Mouse (Mus musculus) spleen, embryonic (tissue): ENCODE data around the gene Elp5.
"Not testable (repeated sequence)": the region's sequence is repeated elsewhere in the genome, so short reads cannot be mapped to it uniquely, and the experiment has no call there.

Experiments used
- CTCF ChIA-PET: fragments of 350-600 bp; sonication (Branson Sonifier 250); formaldehyde crosslinking; loops from one replicate; lab custom pipeline; 2022; lab: Charles Lee

Gene Elp5

DNA sequence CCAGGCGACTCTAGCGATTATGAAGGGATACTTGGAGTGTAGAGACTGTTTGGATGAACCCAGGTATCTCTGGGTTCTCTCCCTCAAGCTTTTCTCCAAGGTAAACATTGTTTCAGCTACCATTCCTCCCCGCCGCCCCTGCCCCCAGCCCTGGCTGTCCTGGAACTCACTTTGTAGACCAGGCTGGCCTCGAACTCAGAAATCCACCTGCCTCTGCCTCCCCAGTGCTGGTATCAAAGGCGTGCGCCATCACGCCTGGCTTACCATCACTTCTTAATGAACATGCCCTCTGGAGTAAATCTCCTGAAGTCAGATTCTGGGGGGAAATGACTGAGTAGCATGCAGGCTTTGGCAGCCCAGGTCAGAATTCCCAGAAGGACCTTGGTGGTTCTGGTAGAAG is at the start of gene Elp5:
TSS of gene Elp5 (minus strand) at position 293 of the 400 bp plus-strand sequence.
- CTCF ChIA-PET = interaction anchor here (1.2 kb wide), 1 partner anchor 21 kb away, joined by 3 read pairs; no protein-coding TSS in a partner anchor

GRCm38 (mm10) chr11:70031321-70031670 is 49.0 kb upstream of the Elp5 start:
- CTCF ChIA-PET = no interaction called here

DNA sequence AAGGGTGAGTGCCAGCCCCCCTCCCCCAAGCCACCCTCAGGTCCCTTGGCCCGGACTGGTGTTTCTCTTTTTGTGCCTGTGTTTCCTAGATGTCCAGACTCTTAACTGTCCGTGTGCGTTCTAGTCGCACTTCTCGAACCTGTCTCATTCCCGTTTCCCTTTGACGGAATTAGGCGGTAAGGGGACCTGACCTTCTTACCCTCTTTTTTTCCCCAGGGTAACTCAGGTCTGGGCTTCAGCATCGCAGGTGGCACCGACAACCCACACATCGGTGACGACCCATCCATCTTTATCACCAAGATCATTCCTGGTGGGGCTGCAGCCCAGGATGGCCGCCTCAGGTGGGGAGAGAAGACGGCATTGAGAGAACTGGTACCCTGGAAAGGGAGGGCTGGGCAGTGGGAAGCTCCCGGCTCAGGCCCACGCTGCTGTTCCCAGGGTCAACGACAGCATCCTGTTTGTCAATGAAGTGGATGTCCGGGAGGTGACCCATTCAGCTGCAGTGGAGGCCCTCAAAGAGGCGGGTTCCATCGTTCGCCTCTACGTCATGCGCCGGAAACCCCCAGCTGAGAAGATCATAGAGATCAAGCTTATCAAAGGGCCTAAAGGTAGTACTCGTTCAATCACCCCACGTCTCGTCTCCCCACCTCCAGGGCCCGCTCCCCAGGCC is 48.5 kb upstream of the Elp5 start:
- CTCF ChIA-PET = no interaction called here

DNA sequence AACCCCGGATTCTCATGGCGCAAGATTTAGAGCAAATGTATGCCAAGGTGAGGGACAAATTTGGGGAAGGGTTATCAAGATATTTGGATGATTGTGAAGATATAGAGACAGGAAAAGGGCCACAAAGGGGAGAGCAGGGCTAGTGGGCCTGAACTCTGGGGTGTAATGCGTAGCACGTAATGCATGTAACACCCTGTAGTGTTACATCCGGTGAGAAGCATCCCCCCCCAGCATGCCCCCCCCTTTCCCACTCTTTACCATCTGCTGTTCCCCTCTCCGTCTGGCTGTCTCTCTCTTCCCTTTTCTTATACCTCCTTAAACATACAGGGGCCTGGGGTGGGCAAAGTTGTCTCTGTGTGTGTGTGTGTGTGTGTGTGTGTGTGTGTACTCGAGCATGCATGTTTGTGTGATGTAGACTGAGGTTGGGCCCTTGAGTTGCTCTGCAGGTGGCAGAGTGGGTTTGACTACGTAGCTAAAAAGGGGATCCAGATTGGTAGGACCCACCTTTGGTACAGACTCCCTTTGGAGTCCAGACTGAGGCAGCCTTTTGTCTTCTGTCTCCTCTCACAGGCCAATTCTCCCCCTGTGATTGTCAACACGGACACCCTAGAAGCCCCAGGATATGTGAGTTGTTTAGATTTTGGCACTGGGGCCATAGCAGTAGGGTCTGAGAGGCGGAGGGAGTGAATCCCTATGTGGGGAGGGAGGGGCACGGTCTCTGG is 47.7 kb upstream of the Elp5 start:
- CTCF ChIA-PET = no interaction called here

GRCm38 (mm10) chr11:70029130-70029801 is 46.9 kb upstream of the Elp5 start:
- CTCF ChIA-PET = no interaction called here

DNA sequence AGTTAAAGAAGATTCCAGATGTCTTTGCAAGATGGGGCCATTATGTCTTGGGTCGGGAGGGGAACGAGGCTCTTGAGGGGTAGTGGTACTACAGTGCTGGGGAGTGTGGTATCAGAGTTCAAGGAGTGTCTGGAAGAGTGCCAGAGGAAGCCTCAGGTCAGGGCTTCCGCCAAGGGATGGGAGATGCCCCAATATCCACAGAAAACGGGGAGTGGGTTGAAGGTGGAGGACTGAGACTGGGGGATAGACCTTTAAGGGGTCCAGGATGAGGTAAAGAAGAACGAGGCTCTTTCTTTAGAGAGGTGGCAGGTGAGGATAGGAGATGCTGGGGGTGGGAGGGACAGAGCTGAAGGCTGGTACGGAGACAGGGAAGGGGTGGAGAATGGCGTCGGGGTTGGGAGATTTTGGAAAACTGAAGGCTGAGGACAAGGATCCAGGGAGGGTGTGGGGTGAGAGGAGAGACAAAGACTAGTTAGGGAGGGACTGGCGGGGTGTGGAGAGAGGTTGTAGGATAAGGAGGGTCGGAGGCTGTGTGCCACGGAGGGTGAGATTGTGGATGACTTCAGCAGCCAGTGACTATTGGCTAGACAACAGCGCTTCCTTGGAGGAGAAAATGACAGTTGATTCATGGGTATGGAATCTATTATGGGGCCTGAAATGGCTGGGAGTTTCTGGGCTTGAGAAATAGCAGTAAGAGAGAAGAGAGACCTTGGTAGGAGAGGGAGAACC is 46.2 kb upstream of the Elp5 start:
- CTCF ChIA-PET = interaction anchor here (0.5 to 0.7 kb wide), 2 partner anchors 37 to 725 kb away, joined by 4 read pairs; no protein-coding TSS in a partner anchor

DNA sequence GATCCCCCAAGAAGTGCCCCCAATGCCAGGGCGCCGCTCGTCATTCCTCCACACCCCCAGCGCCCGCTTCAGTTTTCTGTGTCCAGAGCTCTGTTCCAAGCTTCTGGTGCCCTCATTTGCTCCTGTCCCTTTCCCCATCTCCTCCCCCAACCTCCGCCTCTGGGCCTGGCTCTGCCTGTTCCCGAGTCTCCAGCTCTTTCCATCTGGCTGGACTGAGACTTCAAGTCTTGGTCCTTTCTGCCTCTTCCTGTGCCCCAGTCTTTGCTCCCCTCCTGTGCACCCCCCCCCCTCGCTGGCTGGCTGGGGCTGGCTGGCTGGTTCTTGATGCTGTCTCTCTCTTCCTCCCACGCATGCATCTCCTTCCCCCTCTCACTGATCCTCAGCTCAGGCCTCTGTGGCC is 45.1 kb upstream of the Elp5 start:
- CTCF ChIA-PET = no interaction called here

DNA sequence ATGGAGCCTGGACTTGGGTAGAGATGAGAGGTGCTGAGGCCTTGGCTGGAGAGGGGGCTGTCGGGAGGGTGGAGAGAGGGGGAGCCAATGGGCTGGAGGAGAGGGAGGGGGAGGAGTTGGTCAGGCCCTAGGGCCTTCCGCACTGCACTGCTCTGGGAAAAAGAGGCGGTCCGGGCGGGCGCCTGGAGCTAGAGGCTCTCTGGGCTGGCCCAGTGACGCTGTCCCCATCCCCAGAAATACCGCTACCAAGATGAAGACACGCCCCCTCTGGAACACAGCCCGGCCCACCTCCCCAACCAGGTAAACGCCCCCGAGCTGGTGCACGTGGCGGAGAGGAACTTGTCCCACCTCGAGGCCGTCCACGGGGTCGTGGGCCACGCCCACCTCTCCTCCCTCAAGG is 44.4 kb upstream of the Elp5 start:
- CTCF ChIA-PET = no interaction called here

DNA sequence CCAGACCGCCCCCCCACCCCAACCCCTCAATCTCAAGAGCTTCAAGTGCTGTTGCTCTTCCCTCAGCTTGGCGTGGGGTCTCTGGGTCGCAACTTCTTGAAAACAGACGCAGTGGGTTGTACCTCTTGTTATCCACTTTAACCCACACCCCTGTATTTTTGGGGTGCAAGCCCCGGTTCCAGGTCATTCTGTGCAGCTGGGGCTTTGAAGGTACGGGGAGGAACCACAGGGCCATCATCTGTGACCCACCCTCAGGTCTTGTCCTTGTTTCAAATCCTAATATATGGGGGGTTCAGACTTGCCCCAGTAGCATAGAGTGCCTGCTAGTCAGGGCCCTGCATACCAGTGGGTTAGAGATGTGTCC is 41.8 kb upstream of the Elp5 start:
- CTCF ChIA-PET = no interaction called here

DNA sequence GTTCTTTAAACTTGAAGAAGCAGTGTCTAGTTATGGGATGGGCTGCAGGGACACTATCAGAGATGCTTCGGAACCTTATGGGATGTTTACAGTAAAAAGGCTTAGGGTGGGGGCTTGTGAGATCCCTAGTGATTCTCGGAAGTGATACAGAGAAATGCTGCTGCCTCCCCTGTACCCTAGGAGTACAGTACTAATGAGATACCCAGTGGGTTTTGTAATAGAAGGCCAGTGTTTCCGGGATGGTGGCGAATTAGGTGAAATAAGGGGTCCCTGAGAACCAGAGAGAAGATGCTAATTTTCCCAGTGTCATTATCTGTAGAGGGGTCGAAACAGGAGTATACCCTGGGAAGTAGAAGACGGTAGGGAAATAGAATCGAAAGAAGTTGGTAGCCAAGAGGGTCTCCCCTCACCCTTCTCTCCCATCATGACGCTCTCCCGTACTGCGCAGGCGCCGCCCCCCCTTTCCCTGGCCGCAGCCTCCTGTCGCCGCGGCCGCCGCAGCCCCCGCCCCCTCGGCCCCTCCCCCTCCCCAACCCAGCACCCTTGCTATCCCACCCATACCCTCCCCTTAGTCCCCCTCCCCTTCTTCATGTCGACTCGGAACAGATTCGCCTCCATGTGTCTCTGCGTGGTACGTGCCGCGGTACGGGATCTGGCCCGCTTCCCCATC is 41.3 kb upstream of the Elp5 start:
- CTCF ChIA-PET = no interaction called here

GRCm38 (mm10) chr11:70021264-70022132 is 39.2 kb upstream of the Elp5 start:
- CTCF ChIA-PET = interaction anchor here (0.6 kb wide), 1 partner anchor 84 kb away, joined by 15 read pairs; no protein-coding TSS in a partner anchor

DNA sequence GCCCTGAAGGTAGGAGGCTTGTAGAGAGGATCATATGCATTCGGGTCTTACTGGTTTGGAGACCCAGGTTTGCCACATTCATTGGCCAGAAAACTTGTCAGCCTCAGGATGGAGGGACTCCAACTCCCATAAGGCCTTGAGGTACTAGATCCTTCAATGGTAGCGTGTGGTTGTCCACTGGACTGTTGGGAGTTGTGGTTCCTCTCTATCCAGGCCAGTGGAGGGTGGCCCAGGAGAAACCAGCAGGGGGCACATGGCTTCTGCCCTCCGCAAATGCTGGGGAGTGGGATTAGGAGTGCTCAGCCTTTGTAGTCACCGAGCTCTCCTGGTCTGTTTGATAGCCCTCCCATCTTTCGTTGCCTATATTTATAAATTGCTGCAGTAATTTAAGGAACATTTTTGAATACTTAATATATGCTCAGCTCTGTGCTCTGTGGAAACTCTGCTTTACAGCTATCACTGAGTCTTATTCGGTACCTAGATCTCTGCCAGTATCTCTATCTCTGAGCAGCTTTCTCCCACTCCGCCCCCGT is 38.5 kb upstream of the Elp5 start:
- CTCF ChIA-PET = no interaction called here

GRCm38 (mm10) chr11:70020022-70020631 is 37.8 kb upstream of the Elp5 start:
- CTCF ChIA-PET = no interaction called here

- CTCF ChIA-PET = interaction anchor here (0.7 kb wide), 1 partner anchor 46 kb away, joined by 3 read pairs; no protein-coding TSS in a partner anchor
Measured at GRCm38 (mm10) chr11:70019495-70020021, 37.2 kb upstream of the Elp5 start.

DNA sequence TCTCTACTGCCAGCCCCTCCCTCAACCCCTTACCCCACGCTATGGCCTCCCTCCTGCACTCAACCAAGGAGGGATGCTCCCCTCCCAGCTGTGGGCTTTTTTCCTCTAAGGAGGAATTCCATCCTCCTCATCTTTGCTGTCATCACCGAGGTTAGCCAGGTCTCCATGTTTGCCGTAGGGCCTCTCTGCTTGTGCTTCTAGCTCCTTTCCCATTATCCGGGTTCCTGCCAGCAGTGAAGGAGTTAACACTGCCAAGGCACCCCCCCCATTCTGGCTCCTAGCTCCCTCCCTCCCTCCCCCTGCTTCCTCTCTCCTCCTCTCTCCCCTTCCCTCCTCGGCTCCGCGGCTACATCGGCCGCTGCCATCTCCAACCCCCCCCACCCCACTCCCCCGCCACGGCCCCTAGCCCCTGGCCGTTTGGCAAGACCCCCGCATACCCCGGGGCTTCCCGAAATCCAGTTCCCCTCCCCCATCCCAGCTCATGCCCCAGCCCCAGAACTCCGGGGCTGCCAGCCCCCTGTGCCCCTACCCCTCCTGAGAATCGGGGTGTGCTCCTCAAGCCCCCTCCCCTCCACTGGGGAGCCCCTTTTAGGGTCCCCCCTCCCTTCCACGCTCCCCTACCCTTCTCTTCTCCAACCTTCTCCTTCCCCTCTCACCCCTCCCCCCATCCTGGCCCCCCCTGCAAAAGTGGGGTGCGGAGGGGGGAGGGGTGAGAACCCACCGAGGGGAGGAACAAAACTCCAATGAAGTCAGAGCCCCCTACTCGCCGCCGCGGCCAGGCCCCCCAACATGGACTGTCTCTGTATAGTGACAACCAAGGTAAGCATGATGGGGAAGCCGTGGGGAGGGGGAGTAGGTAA is 36.0 kb upstream of the Elp5 start:
- CTCF ChIA-PET = interaction anchor here (0.6 to 0.7 kb wide), 3 partner anchors 45 to 385 kb away, joined by 3 to 8 read pairs (median 3); no protein-coding TSS in a partner anchor

GRCm38 (mm10) chr11:70017199-70017767 is 35.0 kb upstream of the Elp5 start:
- CTCF ChIA-PET = no interaction called here

DNA sequence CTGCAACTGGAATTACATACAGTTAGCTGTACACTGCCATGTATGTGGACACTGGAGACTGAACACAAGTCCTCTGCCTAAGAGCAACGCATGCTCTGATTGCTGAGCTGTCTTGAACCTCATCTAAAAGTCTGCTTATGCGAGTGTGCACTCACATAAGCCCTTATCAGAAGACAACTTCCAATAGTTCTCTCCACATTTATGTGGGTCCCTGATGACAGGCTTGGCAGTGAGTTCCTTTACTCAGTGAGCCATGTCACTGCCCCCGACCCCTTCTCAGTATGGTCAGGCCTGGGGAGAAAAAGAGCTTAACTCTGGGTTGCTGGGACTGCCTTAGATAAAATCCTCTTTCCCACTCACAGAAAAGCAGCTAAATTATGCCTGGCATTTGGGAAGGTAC is 34.4 kb upstream of the Elp5 start, which contains the start of gene Dlg4:
TSS of gene Dlg4 (plus strand) at position 274 of the 400 bp plus-strand sequence.
- CTCF ChIA-PET = no interaction called here

- CTCF ChIA-PET = not testable (repeated sequence)
Measured at GRCm38 (mm10) chr11:70016177-70016576, 33.9 kb upstream of the Elp5 start.
